Mouse (Mus musculus) forebrain, embryonic 15.5 days (tissue): ENCODE data around the gene Stac. TPM values are rescaled to one million over a fixed set of nuclear protein-coding genes. Genes with fewer than 3 reads are reported as not detected.

Experiments
- ATAC-seq: fragments of 200-750 bp; cut with Nextera tagmentation; replicated peaks from 2 replicates; pipeline ENCODE4 v1.8.0; 2017; ENCODE audit warnings: mild to moderate bottlenecking, moderate TSS enrichment, moderate library complexity
- H3K27ac ChIP-seq: fragments of 300-500 bp; sonication (generic); replicated peaks from 2 replicates; pipeline ENCODE4 v1.5.1; 2015; ENCODE audit warnings: mild to moderate bottlenecking, inconsistent platforms
- H3K27me3 ChIP-seq: fragments of 300-500 bp; sonication (generic); 2 replicates; pipeline ENCODE4 v1.6.1; 2015; ENCODE audit warnings: inconsistent platforms
- H3K36me3 ChIP-seq: fragments of 300-500 bp; sonication (generic); 2 replicates; pipeline ENCODE4 v1.6.1; 2015; ENCODE audit warnings: mild to moderate bottlenecking, inconsistent platforms
- H3K4me1 ChIP-seq: fragments of 300-500 bp; sonication (generic); 2 replicates; pipeline ENCODE4 v1.6.1; 2015; ENCODE audit warnings: inconsistent platforms
- H3K4me2 ChIP-seq: fragments of 300-500 bp; sonication (generic); replicated peaks from 2 replicates; pipeline ENCODE4 v1.6.1; 2015; ENCODE audit warnings: mild to moderate bottlenecking, inconsistent platforms
- H3K4me3 ChIP-seq: fragments of 300-500 bp; sonication (generic); 2 replicates; pipeline ENCODE4 v1.5.1; 2015; ENCODE audit warnings: mild to moderate bottlenecking, inconsistent platforms
- H3K9ac ChIP-seq: fragments of 300-500 bp; sonication (generic); replicated peaks from 2 replicates; pipeline ENCODE4 v1.6.1; 2015; ENCODE audit warnings: mild to moderate bottlenecking, inconsistent platforms
- H3K9me3 ChIP-seq: fragments of 300-500 bp; sonication (generic); 2 replicates; pipeline ENCODE4 v1.6.1; 2016; ENCODE audit warnings: inconsistent platforms
- WGBS: fragments of 180-500 bp; shearing (Covaris S2); methylation state at CpG from one replicate; pipeline ENCODE4 v1.1.7; 2015; ENCODE audit warnings: mixed read lengths; 5-methylcytosine and 5-hydroxymethylcytosine counted together
- polyA plus RNA-seq: library from polyadenylated mRNA; unstranded; fragments of >200 nt; fragmentation: Nextera tagmentation; extraction: Ambion mirVana; gene quantifications from 2 replicates; pipeline ENCODE4 v1.2.1, GENCODE M21; 2015

The Stac gene
- polyA plus RNA-seq, 1 experiment from 2014 or later, result 4.0 TPM

- Histone ChIP-seq H3K9me3 (no peaks in the 10 kb centered on the region), H3K27me3 (no peaks in the 10 kb centered on the region), H3K36me3 (no peaks in the 10 kb centered on the region), H3K4me2 (no peak overlapping the region), H3K9ac (no peak overlapping the region), H3K4me1 (no peaks in the 10 kb centered on the region), H3K4me3 (no peak overlapping the region), H3K27ac (no peak overlapping the region)
- ATAC-seq, result no peak
- 59% methylated on average over 9 of the region's 9 CpGs for WGBS
These were observed 111.4 kb downstream of the Stac start for GRCm38 (mm10) chr9:111578784-111579183.

- Histone ChIP-seq H3K4me2 (no peak overlapping the region), H3K36me3 (no peaks in the 10 kb centered on the region), H3K27ac (no peak overlapping the region), H3K4me1 (no peaks in the 10 kb centered on the region), H3K9me3 (no peaks in the 10 kb centered on the region), H3K27me3 (no peaks in the 10 kb centered on the region), H3K9ac (no peak overlapping the region), H3K4me3 (no peak overlapping the region)
- WGBS, result 87% methylated on average over 6 of the region's 6 CpGs
- ATAC-seq, result no peak
These were observed 112.7 kb downstream of the Stac start for GRCm38 (mm10) chr9:111577453-111577852.

GRCm38 (mm10) chr9:111575889-111576288, 114.3 kb downstream of the Stac start:
- no peak for ATAC-seq
- no peaks in the 10 kb centered on the region for H3K9me3 ChIP-seq
- no peaks in the 10 kb centered on the region for H3K36me3 ChIP-seq
- no peaks in the 10 kb centered on the region for H3K4me1 ChIP-seq
- no peak overlapping the region for H3K4me2 ChIP-seq
- H3K4me3 ChIP-seq, result no peak overlapping the region
- no peak overlapping the region for H3K27ac ChIP-seq
- H3K9ac ChIP-seq, result no peak overlapping the region
- no peaks in the 10 kb centered on the region for H3K27me3 ChIP-seq
- WGBS, result 35% methylated on average over 4 of the region's 4 CpGs

GRCm38 (mm10) chr9:111573836-111574235, 116.3 kb downstream of the Stac start:
- no peak overlapping the region for H3K4me3 ChIP-seq
- no peak overlapping the region for H3K9ac ChIP-seq
- no peak overlapping the region for H3K4me2 ChIP-seq
- no peaks in the 10 kb centered on the region for H3K27me3 ChIP-seq
- H3K36me3 ChIP-seq, result no peaks in the 10 kb centered on the region
- no peaks in the 10 kb centered on the region for H3K9me3 ChIP-seq
- H3K27ac ChIP-seq, result no peak overlapping the region
- WGBS, result 89% methylated on average over 5 of the region's 5 CpGs
- no peaks in the 10 kb centered on the region for H3K4me1 ChIP-seq
- ATAC-seq, result no peak

GRCm38 (mm10) chr9:111571619-111572018, 118.5 kb downstream of the Stac start:
- no peaks in the 10 kb centered on the region for H3K9me3 ChIP-seq
- 90% methylated on average over 5 of the region's 5 CpGs for WGBS
- no peaks in the 10 kb centered on the region for H3K27me3 ChIP-seq

GRCm38 (mm10) chr9:111564176-111564575, 126.0 kb downstream of the Stac start:
- Histone ChIP-seq H3K4me1 (no peaks in the 10 kb centered on the region), H3K9ac (no peak overlapping the region), H3K36me3 (no peaks in the 10 kb centered on the region), H3K9me3 (no peaks in the 10 kb centered on the region), H3K4me2 (no peak overlapping the region), H3K27me3 (no peaks in the 10 kb centered on the region), H3K4me3 (no peak overlapping the region), H3K27ac (no peak overlapping the region)
- no peak for ATAC-seq
- WGBS, result 97% methylated on average over 6 of the region's 6 CpGs

More at GRCm38 (mm10) chr9:111571619-111572018, 118.5 kb downstream of the Stac start:
- Histone ChIP-seq H3K27ac (no peak overlapping the region), H3K36me3 (no peaks in the 10 kb centered on the region), H3K9ac (no peak overlapping the region), H3K4me2 (no peak overlapping the region), H3K4me3 (no peak overlapping the region), H3K4me1 (no peaks in the 10 kb centered on the region)
- ATAC-seq, result no peak

- no peak overlapping the region for H3K4me2 ChIP-seq
- ATAC-seq, result no peak
These were observed 126.9 kb downstream of the Stac start for GRCm38 (mm10) chr9:111563226-111563625.

GRCm38 (mm10) chr9:111562217-111562988, 127.7 kb downstream of the Stac start:
- Histone ChIP-seq H3K9me3 (no peaks in the 10 kb centered on the region), H3K27ac (no peak overlapping the region), H3K4me1 (no peaks in the 10 kb centered on the region), H3K27me3 (no peaks in the 10 kb centered on the region), H3K4me2 (no peak overlapping the region), H3K9ac (no peak overlapping the region), H3K4me3 (no peak overlapping the region), H3K36me3 (no peaks in the 10 kb centered on the region)
- no peak for ATAC-seq
- 69% methylated on average over 19 of the region's 19 CpGs for WGBS

More at GRCm38 (mm10) chr9:111563226-111563625, 126.9 kb downstream of the Stac start:
- WGBS, result 83% methylated on average over 7 of the region's 7 CpGs
- no peak overlapping the region for H3K27ac ChIP-seq
- no peaks in the 10 kb centered on the region for H3K4me1 ChIP-seq
- H3K9ac ChIP-seq, result no peak overlapping the region
- no peak overlapping the region for H3K4me3 ChIP-seq
- H3K9me3 ChIP-seq, result no peaks in the 10 kb centered on the region
- H3K27me3 ChIP-seq, result no peaks in the 10 kb centered on the region
- H3K36me3 ChIP-seq, result no peaks in the 10 kb centered on the region

- H3K27me3 ChIP-seq, result no peaks in the 10 kb centered on the region
- no peak overlapping the region for H3K4me3 ChIP-seq
- no peaks in the 10 kb centered on the region for H3K9me3 ChIP-seq
- H3K36me3 ChIP-seq, result no peaks in the 10 kb centered on the region
- H3K4me2 ChIP-seq, result no peak overlapping the region
- WGBS, result 72% methylated on average over 3 of the region's 3 CpGs
- no peak overlapping the region for H3K27ac ChIP-seq
- H3K9ac ChIP-seq, result no peak overlapping the region
- no peaks in the 10 kb centered on the region for H3K4me1 ChIP-seq
- ATAC-seq, result no peak
These were observed 133.4 kb downstream of the Stac start for GRCm38 (mm10) chr9:111556699-111557098.

- no peak overlapping the region for H3K4me2 ChIP-seq
- no peaks in the 10 kb centered on the region for H3K9me3 ChIP-seq
- H3K27me3 ChIP-seq, result no peaks in the 10 kb centered on the region
- no peaks in the 10 kb centered on the region for H3K36me3 ChIP-seq
- H3K4me3 ChIP-seq, result no peak overlapping the region
- no peak overlapping the region; the same call in 1 of the 2 replicates for H3K27ac ChIP-seq
- H3K9ac ChIP-seq, result no peak overlapping the region
- no peak for ATAC-seq
- no peaks in the 10 kb centered on the region for H3K4me1 ChIP-seq
- 80% methylated on average over 3 of the region's 3 CpGs for WGBS
These were observed 137.3 kb downstream of the Stac start for GRCm38 (mm10) chr9:111552865-111553264.

- Histone ChIP-seq H3K4me3 (no peak overlapping the region), H3K9me3 (no peaks in the 10 kb centered on the region), H3K4me2 (no peak overlapping the region), H3K27me3 (no peaks in the 10 kb centered on the region), H3K27ac (no peak overlapping the region), H3K9ac (no peak overlapping the region), H3K4me1 (no peaks in the 10 kb centered on the region), H3K36me3 (no peaks in the 10 kb centered on the region)
- ATAC-seq, result no peak
- 61% methylated on average over 15 of the region's 15 CpGs for WGBS
These were observed 138.5 kb downstream of the Stac start for GRCm38 (mm10) chr9:111551461-111552190.

GRCm38 (mm10) chr9:111550963-111551321, 139.2 kb downstream of the Stac start:
- Histone ChIP-seq H3K4me2 (no peak overlapping the region), H3K9ac (no peak overlapping the region), H3K4me1 (no peaks in the 10 kb centered on the region), H3K27ac (no peak overlapping the region), H3K27me3 (no peaks in the 10 kb centered on the region), H3K36me3 (no peaks in the 10 kb centered on the region), H3K4me3 (no peak overlapping the region), H3K9me3 (no peaks in the 10 kb centered on the region)
- 85% methylated on average over 8 of the region's 8 CpGs for WGBS
- ATAC-seq, result no peak
